8 mouse cellular contexts compared by ENCODE assay signal in genomic region chr3:40443788-40444595, GRCm38 (mm10).
A peak's percentile ranks its signal among the peaks of the same experiment; 100 is the strongest.
DNase-seq lines count a peak whose midpoint lies in the region; ATAC-seq and TF ChIP-seq lines count a peak whose summit lies in the region.

No protein-coding gene starts in this region.

- peak; percentile 22 for DNase-seq in MN1 (ENCODE audit: low spot score)
- DNase-seq in cerebellum, postnatal 36 days, result peak; percentile 53 to 55
- peak; percentile 65 to 83 for DNase-seq in gastrocnemius, postnatal 4 days (ENCODE audit: low spot score in 2 of 2)
- peak; percentile 62 for DNase-seq in kidney, postnatal 14 days
- DNase-seq in lung, embryonic 14.5 days, result peak; percentile 96
- peak; percentile 91 for DNase-seq in retina, embryonic 14.5 days (ENCODE audit: low spot score)

- no peaks in the 10 kb centered on the region for H3K79me2 ChIP-seq in C2C12 (ENCODE audit: control insufficient read depth, insufficient read depth)

- no peak overlapping the region for H3K9ac ChIP-seq in lung, embryonic 14.5 days

- peak; percentile 38; the same call in 1 of the 2 replicates for ATAC-seq in lung, embryonic 14.5 days (ENCODE audit: insufficient read depth)
- ATAC-seq in erythroid progenitor cell, adult 5-6 weeks (replicated peaks; ENCODE audit: low FRiP score, poor library complexity, severe bottlenecking), result no peak

- peak overlapping the region; percentile 42 for H3K4me2 ChIP-seq in lung, embryonic 14.5 days

- no peaks in the 10 kb centered on the region; the same call in 1 of the 2 replicates for H3K4me1 ChIP-seq in lung, embryonic 14.5 days (ENCODE audit: insufficient read depth)

- H3K79me3 ChIP-seq in C2C12 (ENCODE audit: low read depth), result no peaks in the 10 kb centered on the region

- WGBS in lung, embryonic 14.5 days, result 31% methylated on average over 20 of the region's 20 CpGs

- H3K27ac ChIP-seq in lung, embryonic 14.5 days (ENCODE audit: low read depth), result no peak overlapping the region

- H3K9me3 ChIP-seq in lung, embryonic 14.5 days (ENCODE audit: low read depth, low read length), result no peaks in the 10 kb centered on the region

- no peak overlapping the region for H3K4me3 ChIP-seq in C2C12 (ENCODE audit: insufficient read depth, poor library complexity, severe bottlenecking)
- no peak overlapping the region for H3K4me3 ChIP-seq in lung, embryonic 14.5 days (ENCODE audit: low read depth, low read length)

- H3K27me3 ChIP-seq in C2C12 (ENCODE audit: control insufficient read depth, insufficient read depth, insufficient read length), result no peaks in the 10 kb centered on the region
- H3K27me3 ChIP-seq in lung, embryonic 14.5 days (ENCODE audit: insufficient read depth, low read length), result no peaks in the 10 kb centered on the region

- H3ac ChIP-seq in C2C12 (ENCODE audit: control insufficient read depth, insufficient read length, low read depth), result no peak overlapping the region

- no peaks in the 10 kb centered on the region for H3K36me3 ChIP-seq in C2C12 (ENCODE audit: control insufficient read depth, insufficient read depth)
- no peaks in the 10 kb centered on the region for H3K36me3 ChIP-seq in lung, embryonic 14.5 days (ENCODE audit: insufficient read depth)

- TF ChIP-seq CTCF in C2C12 (IDR thresholded peaks at IDR 0.05; ENCODE audit: control insufficient read depth, insufficient read depth, insufficient read length), result peak; percentile 17
- TF ChIP-seq CTCF in lung, embryonic 14.5 days (IDR thresholded peaks at IDR 0.05; ENCODE audit: low read depth), result peak; percentile 81

TF ChIP-seq in C2C12, 6 proteins besides CTCF, POLR2A, EP300 and RAD21:
- TF ChIP-seq FOSL1 (IDR thresholded peaks at IDR 0.05; ENCODE audit: insufficient read depth, low read length, poor library complexity, severe bottlenecking), result no peak
- TF ChIP-seq CEBPB (IDR thresholded peaks at IDR 0.05; ENCODE audit: low read depth), result no peak
- TF ChIP-seq MAX (IDR thresholded peaks at IDR 0.05), result no peak
- TF ChIP-seq MYOG (IDR thresholded peaks at IDR 0.05; ENCODE audit: control insufficient read depth, extremely low read depth, insufficient read length), result no peak
- no peak for TF ChIP-seq MYOD1 (IDR thresholded peaks at IDR 0.05; ENCODE audit: control insufficient read depth, insufficient read length, low read depth)
- TF ChIP-seq USF1 (IDR thresholded peaks at IDR 0.05; ENCODE audit: low read depth), result no peak

Comparison
In these comparisons a context has a peak if more than half of its experiments do, and no peak if none do; other contexts are left out.
1. DNase-seq: peak in every context shown above with its lines; median percentile 96 in lung, embryonic 14.5 days; 91 in retina, embryonic 14.5 days; 74 in gastrocnemius, postnatal 4 days; 62 in kidney, postnatal 14 days; 54 in cerebellum, postnatal 36 days; 22 in MN1.